Mouse (Mus musculus) stomach, embryonic 16.5 days (tissue): ENCODE measurements at regions not wholly inside any gene's neighbourhood (a gene's known extent, or its start where the extent isn't known, plus 50 kb on each side); places are given as distances from the start of the nearest gene placed in this dataset.
A peak's percentile ranks its signal among the peaks of the same experiment; 100 is the strongest.

Experiments
- ATAC-seq: fragments of 200-750 bp; cut with Nextera tagmentation; 2 replicates; pipeline ENCODE4 v1.8.0; 2017; ENCODE audit warnings: moderate number of reproducible peaks, moderate TSS enrichment; ENCODE audit not compliant: insufficient read depth, low FRiP score
- H3K27ac ChIP-seq: fragments of 300-500 bp; sonication (generic); 2 replicates; pipeline ENCODE4 v1.5.1; 2014; ENCODE audit warnings: low read length
- H3K27me3 ChIP-seq: fragments of 300-500 bp; sonication (generic); 2 replicates; pipeline ENCODE4 v1.6.1; 2014; ENCODE audit warnings: low read length, control low read depth, mixed read lengths; ENCODE audit not compliant: control insufficient read depth, insufficient read depth
- H3K36me3 ChIP-seq: fragments of 300-500 bp; sonication (generic); 2 replicates; pipeline ENCODE4 v1.6.1; 2014; ENCODE audit warnings: low read length; ENCODE audit not compliant: control insufficient read depth, insufficient read depth
- H3K4me1 ChIP-seq: fragments of 300-500 bp; sonication (generic); 2 replicates; pipeline ENCODE4 v1.6.1; 2014; ENCODE audit warnings: low read length, control low read depth, mixed read lengths; ENCODE audit not compliant: control insufficient read depth, insufficient read depth
- H3K4me2 ChIP-seq: fragments of 300-500 bp; sonication (generic); 2 replicates; pipeline ENCODE4 v1.6.1; 2014; ENCODE audit warnings: low read depth, low read length, mixed read lengths
- H3K4me3 ChIP-seq: fragments of 300-500 bp; sonication (generic); replicated peaks from 2 replicates; pipeline ENCODE4 v1.5.1; 2014; ENCODE audit warnings: mild to moderate bottlenecking, low read length
- H3K9ac ChIP-seq: fragments of 300-500 bp; sonication (generic); 2 replicates; pipeline ENCODE4 v1.6.1; 2014; ENCODE audit warnings: low read length
- H3K9me3 ChIP-seq: fragments of 300-500 bp; sonication (generic); replicated peaks from 2 replicates; pipeline ENCODE4 v1.6.1; 2016; ENCODE audit warnings: low read length, control low read depth; ENCODE audit not compliant: control insufficient read depth
- WGBS: fragments of 180-500 bp; shearing (Covaris S2); extraction: QIAGEN DNeasy Blood & Tissue Kit; methylation state at CpG from one replicate; pipeline ENCODE4 v1.1.7; 2014; 5-methylcytosine and 5-hydroxymethylcytosine counted together

- H3K4me3 ChIP-seq, result no peak overlapping the region
- no peaks in the 10 kb centered on the region; the same call in 1 of the 2 replicates for H3K4me1 ChIP-seq
- no peak for ATAC-seq
- H3K9ac ChIP-seq, result no peak overlapping the region
- H3K27me3 ChIP-seq, result no peaks in the 10 kb centered on the region
- 79% methylated on average over 6 of the region's 6 CpGs for WGBS
- no peak overlapping the region for H3K4me2 ChIP-seq
- H3K9me3 ChIP-seq, result no peaks in the 10 kb centered on the region
- no peaks in the 10 kb centered on the region for H3K36me3 ChIP-seq
- peak overlapping the region; percentile 54; the same call in 1 of the 2 replicates for H3K27ac ChIP-seq
Measured at GRCm38 (mm10) chr15:96755951-96756350, 56.4 kb upstream of the Slc38a2 start.

GRCm38 (mm10) chr15:96755322-96755942, 55.9 kb upstream of the Slc38a2 start:
- H3K4me2 ChIP-seq, result no peak overlapping the region
- 86% methylated on average over 13 of the region's 13 CpGs for WGBS
- no peaks in the 10 kb centered on the region for H3K27me3 ChIP-seq
- H3K9me3 ChIP-seq, result no peaks in the 10 kb centered on the region
- no peak for ATAC-seq
- H3K4me1 ChIP-seq, result no peaks in the 10 kb centered on the region; the same call in 1 of the 2 replicates
- no peak overlapping the region for H3K4me3 ChIP-seq
- H3K36me3 ChIP-seq, result no peaks in the 10 kb centered on the region
- H3K9ac ChIP-seq, result no peak overlapping the region
- H3K27ac ChIP-seq, result no peak overlapping the region

GRCm38 (mm10) chr15:96754079-96754478, 54.5 kb upstream of the Slc38a2 start:
- WGBS, result 97% methylated on average over 5 of the region's 5 CpGs
- no peak overlapping the region for H3K27ac ChIP-seq
- no peak overlapping the region for H3K4me2 ChIP-seq
- no peaks in the 10 kb centered on the region; the same call in 1 of the 2 replicates for H3K4me1 ChIP-seq
- no peak for ATAC-seq
- no peaks in the 10 kb centered on the region for H3K9me3 ChIP-seq
- no peak overlapping the region for H3K4me3 ChIP-seq
- no peak overlapping the region for H3K9ac ChIP-seq
- H3K27me3 ChIP-seq, result no peaks in the 10 kb centered on the region
- no peaks in the 10 kb centered on the region for H3K36me3 ChIP-seq

GRCm38 (mm10) chr15:96752719-96753118, 53.2 kb upstream of the Slc38a2 start:
- no peak for ATAC-seq
- H3K27me3 ChIP-seq, result no peaks in the 10 kb centered on the region
- H3K9me3 ChIP-seq, result no peaks in the 10 kb centered on the region
- H3K36me3 ChIP-seq, result no peaks in the 10 kb centered on the region
- H3K27ac ChIP-seq, result no peak overlapping the region
- no peak overlapping the region for H3K4me3 ChIP-seq
- no peak overlapping the region for H3K9ac ChIP-seq
- no peaks in the 10 kb centered on the region for H3K4me1 ChIP-seq
- 91% methylated on average over 8 of the region's 8 CpGs for WGBS
- no peak overlapping the region for H3K4me2 ChIP-seq

- 78% methylated on average over 3 of the region's 3 CpGs for WGBS
- Histone ChIP-seq H3K27ac (no peak overlapping the region), H3K27me3 (no peaks in the 10 kb centered on the region)
Measured at GRCm38 (mm10) chr15:96752062-96752358, 52.5 kb upstream of the Slc38a2 start.

DNA sequence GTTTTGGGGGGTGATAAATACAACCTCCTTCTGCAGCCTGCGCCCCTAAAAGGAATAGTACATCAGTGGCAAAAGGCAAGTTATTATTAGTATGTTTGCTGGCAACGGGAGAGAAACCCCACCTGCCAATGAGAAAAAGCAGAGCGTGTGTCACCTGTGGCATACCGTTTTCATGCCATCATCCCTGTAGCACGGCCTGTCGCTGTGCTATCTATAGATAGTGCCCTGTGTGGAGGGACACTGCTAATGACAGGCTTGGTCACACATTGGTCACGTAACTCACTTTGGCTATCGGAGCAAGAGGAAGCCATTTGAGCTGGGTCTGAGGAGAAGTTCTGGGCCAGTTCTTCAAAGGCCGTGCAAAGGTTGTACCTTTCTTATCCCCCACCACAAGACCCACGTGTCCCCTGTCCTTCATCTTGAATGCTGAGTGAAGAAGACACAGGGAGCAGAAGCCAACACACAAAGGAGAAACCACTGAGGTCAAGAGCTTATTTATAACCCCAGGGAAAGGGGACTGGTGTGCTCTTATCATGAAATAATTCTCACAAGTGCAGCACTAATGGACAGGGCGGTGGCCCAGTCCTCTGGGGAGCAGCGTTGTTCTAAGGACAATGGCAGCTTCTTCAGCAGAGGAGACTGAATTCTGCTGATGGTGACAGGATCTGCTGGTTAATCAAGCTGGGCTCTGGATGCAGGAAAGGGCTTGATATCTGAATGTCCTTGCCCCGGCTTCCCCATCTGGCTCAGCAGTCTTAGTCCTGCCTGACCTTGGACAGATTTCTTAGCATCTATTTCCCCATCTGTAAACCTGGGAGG, 51.9 kb upstream of the Slc38a2 start:
- Histone ChIP-seq H3K4me2 (no peak overlapping the region), H3K27me3 (no peaks in the 10 kb centered on the region), H3K27ac (no peak overlapping the region), H3K36me3 (no peaks in the 10 kb centered on the region), H3K4me3 (no peak overlapping the region), H3K9ac (no peak overlapping the region), H3K4me1 (no peaks in the 10 kb centered on the region), H3K9me3 (no peaks in the 10 kb centered on the region)
- 82% methylated on average over 13 of the region's 13 CpGs for WGBS
- no peak for ATAC-seq

More at GRCm38 (mm10) chr15:96752062-96752358, 52.5 kb upstream of the Slc38a2 start:
- no peak overlapping the region for H3K4me2 ChIP-seq
- no peaks in the 10 kb centered on the region for H3K4me1 ChIP-seq
- H3K4me3 ChIP-seq, result no peak overlapping the region
- no peak overlapping the region for H3K9ac ChIP-seq
- H3K36me3 ChIP-seq, result no peaks in the 10 kb centered on the region
- no peaks in the 10 kb centered on the region for H3K9me3 ChIP-seq
- ATAC-seq, result no peak

DNA sequence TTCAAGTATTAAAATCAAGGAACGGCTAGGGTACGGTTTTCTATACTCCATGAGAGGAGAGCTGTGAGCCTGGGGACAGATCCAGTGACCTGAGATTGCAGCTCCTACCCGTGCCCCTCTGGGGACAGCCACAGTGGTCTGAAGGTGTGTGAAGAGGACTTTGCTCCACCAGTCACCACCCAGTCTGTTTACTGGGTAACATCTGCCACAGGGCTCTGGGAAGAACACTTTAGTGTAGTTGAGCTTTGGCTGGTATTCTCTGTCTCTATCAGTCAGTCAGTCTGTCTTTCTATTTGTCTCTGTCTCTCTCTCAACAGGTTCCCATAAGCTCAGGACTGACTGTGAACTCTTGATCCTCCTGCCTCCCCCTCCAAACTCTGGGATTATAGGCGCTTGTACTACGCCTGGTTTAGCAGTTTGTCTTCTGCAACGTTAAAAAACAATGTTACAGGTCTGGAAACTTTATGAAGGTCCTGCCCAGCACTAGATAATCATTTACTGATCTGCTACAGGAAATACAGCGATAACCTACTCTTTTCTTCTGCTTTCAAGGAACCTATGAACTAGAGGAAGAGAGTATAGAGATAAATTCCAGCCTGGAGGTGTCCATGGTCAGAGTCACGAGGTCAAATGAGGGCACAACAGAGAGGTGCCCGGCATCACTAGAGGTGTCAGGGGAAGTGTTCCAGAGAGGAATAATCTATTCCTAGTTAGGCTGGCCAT, 50.2 kb upstream of the Slc38a2 start:
- Histone ChIP-seq H3K27me3 (no peaks in the 10 kb centered on the region), H3K36me3 (no peaks in the 10 kb centered on the region), H3K27ac (no peak overlapping the region; the same call in 1 of the 2 replicates), H3K9ac (no peak overlapping the region), H3K4me3 (no peak overlapping the region), H3K4me2 (no peak overlapping the region), H3K4me1 (no peaks in the 10 kb centered on the region), H3K9me3 (no peaks in the 10 kb centered on the region)
- 71% methylated on average over 9 of the region's 9 CpGs for WGBS
- no peak for ATAC-seq
